Mouse (Mus musculus) left cerebral cortex, postnatal 4 days (tissue): Measurements from ENCODE around the gene Resp18. TPM values are rescaled to one million over a fixed set of nuclear protein-coding genes. Genes with fewer than 3 reads are reported as not detected.
A peak's percentile ranks its signal among the peaks of the same experiment; 100 is the strongest.

Source experiments
- DNase-seq: peaks from one replicate; pipeline ENCODE4 v3.0.0-alpha.2; 2022
- intact Hi-C: fragments of 180-260 bp; cut with DNase I; formaldehyde crosslinking; loops from one replicate; pipeline ENCODE4 v1.15.1; 2025
- total RNA-seq, 2 experiments: library from RNA; stranded (reverse); gene quantifications; 2 replicates each; pipeline ENCODE4 v1.2.3; 2021

The Resp18 gene
- 10 to 100 TPM; 29.3 to 58.0 TPM for total RNA-seq

GRCm38 (mm10) chr1:75278228-75278627 is at the start of gene Resp18:
Gene Resp18 (minus strand): TSS chr1:75278415.
- DNase-seq: no peak
- intact Hi-C loops: no loop called here

DNA sequence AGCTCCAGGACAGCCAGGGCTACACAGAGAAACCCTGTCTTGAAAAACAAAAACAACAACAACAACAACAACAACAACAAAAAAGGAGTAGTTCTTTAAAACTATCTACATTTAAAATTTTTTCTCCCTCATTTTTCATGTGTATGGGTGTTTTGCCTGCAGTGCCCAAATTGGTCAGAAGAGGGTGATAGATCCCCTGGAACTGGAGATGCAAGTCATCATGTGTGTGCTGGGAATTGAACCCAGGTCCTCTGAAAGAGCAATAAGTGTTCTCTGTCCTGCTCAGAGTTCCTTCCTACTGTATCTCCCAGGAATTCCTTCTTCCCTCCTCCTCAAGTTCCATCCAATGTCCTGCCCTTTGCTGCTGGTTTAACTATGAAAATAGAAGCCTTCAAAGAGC is 49.2 kb upstream of the Resp18 start:
- intact Hi-C loops: no loop called here
- DNase-seq: no peak

GRCm38 (mm10) chr1:75319166-75319565 is 41.0 kb upstream of the Resp18 start:
- intact Hi-C loops: no loop called here
- no peak for DNase-seq

- intact Hi-C loops: no loop called here
- no peak for DNase-seq
Measured at GRCm38 (mm10) chr1:75318736-75319135, 40.5 kb upstream of the Resp18 start.

- intact Hi-C loops: no loop called here
- DNase-seq: no peak
Measured at GRCm38 (mm10) chr1:75318301-75318700, 40.1 kb upstream of the Resp18 start.

DNA sequence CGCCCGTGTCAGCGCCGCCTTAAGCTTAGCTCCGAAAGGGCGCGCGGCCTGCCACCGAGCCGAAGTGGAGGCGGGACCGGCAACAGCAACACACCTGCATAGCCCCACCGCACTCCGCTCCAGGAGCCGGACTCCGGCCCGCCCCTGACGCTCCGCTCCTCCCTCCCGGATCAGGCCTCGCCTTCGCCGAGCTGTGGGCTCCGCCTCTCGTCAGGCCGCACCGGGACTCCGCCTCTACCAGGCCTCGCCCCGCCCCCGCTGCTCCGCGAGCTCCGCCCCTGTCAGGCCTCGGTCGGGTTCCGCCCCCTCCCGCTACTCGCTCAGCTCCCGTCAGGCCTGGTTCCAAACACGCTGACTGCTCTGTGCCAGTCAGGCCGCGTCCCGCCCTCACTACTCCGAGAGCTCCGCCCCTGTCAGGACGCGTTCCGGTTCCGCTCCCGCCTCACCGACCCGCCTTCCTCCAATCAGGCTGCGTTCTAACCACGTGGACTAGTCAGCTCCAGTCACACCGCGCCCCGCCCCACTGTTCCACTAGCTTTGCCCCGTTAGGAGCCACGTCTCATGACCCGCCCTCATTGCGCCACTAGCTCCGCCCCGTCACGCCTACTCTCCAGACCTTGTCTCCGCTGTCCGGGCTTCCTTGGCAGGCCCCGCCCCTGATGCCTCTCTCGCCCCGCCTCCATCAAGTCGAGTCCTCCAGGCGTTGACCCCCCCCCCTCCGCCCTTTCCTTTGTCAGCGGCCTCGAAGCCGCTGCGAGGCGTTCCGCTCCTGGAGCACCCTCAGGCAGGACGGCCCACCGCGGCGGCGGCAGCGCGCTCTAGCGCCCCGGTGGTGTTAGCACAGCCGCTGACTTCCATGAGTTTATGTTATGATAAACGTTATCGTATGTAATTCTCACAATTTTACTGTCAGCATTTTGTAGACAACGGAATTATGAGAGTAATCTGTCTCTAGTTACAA is 39.3 kb upstream of the Resp18 start, which contains the start of gene Dnpep:
Gene Dnpep (minus strand): TSS at position 750 of the 961 bp plus-strand sequence.
- intact Hi-C loops: no loop called here
- DNase-seq: peak; percentile 100

GRCm38 (mm10) chr1:75316861-75317240 is 38.6 kb upstream of the Resp18 start:
- intact Hi-C loops: no loop called here
- peak; percentile 83 for DNase-seq

- intact Hi-C loops: no loop called here
- DNase-seq: no peak
Measured at GRCm38 (mm10) chr1:75315456-75316365, 37.5 kb upstream of the Resp18 start.

DNA sequence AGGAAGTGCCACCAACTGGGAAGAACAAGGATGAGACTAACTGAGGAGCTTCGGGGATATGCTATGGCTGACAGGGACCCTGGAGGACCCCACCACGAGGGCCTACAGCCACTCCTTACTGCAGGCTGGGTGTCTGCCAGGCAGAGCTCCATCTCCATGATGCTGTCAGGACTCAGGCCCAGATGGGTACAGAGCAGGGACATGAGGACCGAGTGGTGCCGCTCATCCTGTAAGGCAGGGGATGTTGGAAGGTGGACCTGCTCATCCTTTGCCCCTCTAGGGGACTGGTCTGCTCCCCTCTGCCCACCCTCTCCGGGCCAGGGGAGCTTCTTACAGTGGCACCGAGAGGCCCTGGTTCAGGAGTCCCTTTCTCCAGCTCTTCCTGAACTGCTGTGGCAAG is 36.8 kb upstream of the Resp18 start:
- DNase-seq: no peak
- intact Hi-C loops: no loop called here

- intact Hi-C loops: no loop called here
- DNase-seq: no peak
Measured at GRCm38 (mm10) chr1:75311694-75312093, 33.5 kb upstream of the Resp18 start.

DNA sequence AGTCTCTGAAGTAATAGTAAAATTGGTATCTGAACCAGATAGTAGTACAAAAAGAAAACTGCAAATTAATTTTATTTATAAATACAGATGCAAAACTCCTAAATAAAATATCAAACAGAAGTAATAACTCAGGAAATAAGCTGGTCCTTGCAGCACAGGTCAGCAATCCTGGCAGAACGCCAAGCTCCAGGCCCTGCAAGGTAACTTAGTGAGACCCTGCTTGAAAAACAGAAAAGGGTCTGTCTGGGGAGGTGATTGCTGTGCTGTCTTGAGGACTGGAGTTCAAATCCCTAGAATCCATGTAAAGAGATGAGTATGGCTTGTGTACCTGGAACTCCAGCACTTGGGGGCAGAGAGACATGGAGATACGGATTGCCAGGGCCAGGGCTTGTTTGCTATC is 26.4 kb upstream of the Resp18 start:
- no peak for DNase-seq
- intact Hi-C loops: no loop called here

- intact Hi-C loops: no loop called here
- DNase-seq: no peak
Measured at GRCm38 (mm10) chr1:75294294-75294693, 16.1 kb upstream of the Resp18 start.

GRCm38 (mm10) chr1:75293331-75293701 is 15.1 kb upstream of the Resp18 start:
- intact Hi-C loops: no loop called here
- DNase-seq: no peak

DNA sequence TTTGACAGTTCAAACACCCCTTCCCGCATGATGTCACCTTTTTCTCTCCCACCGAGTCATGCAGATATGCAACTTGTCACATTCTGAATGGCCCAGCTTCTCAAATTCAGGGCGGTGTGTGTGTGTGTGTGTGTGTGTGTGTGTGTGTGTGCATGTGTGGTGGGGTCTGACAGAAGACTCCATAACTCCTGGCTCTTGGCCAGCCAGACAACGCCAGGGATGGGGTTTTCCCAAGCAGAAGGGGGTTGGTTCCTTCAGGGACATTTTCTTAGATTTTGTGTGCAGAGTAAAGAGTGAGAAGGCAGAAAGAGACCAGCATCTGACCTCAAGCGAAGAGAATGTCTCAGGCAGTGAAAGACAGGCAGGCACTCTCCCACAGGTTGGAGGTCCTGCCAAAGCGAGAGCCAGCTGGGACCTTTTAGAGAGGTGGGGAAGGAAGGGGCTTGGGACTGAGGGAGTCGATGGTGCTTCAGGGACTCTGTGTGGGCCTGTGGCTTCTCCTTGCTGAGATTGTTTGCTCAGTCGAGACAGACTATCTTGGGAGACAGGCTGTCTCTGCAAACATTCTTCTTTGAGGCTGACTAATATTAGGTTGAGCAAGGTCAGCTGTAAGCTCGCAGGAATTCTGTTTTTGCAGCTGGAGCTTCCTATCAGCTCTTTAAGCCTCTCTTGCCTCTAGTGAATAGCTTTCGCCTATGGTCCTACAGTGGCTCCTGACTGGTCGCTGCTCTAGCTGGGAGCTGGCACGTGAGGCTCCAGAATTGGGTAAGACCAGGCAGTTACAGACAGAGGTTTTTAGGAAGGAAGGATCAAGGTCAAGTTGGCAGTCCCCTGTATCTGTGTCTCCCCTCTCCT is 14.5 kb upstream of the Resp18 start:
- intact Hi-C loops: no loop called here
- no peak for DNase-seq

DNA sequence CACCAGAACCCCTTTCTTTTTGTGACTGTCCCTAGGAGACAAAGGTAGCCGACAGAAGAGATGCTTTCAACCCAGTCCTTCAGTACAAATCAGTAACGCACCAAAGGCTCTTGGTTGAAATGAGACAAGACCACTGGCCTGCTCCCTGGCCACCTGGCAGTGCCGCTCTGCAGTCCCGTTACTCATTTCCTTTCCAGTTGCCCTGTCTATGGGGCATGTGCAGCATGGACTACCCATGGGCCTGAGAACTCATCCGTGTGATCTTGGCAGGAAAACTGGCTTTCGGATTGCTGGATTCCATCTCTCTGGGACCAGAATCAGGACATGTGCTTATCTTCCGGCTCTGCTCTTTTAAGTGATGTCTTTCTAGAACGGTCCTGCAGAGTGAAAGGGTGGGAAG is 13.1 kb upstream of the Resp18 start:
- intact Hi-C loops: no loop called here
- no peak for DNase-seq

DNA sequence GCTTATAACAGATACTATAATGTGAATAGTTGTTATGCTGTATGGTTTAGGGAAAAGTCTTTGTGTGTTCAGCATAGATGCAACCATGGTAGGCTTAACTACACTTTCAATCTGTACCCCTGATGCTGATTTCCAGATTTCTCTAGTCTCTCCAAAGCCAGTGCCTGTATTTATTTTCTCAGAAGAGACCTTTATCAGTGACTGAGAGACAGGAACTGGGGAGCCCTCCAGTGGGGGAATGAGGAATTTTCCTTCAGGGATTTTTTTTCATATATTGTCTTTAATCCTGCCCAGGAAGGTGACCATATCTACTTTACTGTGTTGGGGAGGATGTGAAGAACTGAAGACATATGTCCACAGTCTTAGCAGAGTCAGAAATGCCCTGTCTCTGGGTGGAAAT is 12.4 kb upstream of the Resp18 start:
- intact Hi-C loops: no loop called here

GRCm38 (mm10) chr1:75289888-75290431 is 11.7 kb upstream of the Resp18 start:
- DNase-seq: no peak
- intact Hi-C loops: loop anchor here (2.0 kb wide), 1 partner anchor 25 kb away; the partner anchor contains the start of gene Ptprn

More for the DNA sequence above, 12.4 kb upstream of the Resp18 start:
- DNase-seq: peak; percentile 56

GRCm38 (mm10) chr1:75289376-75289775 is 11.2 kb upstream of the Resp18 start:
- peak; percentile 63 for DNase-seq
- intact Hi-C loops: loop anchor here (2.0 kb wide), 1 partner anchor 25 kb away; the partner anchor contains the start of gene Ptprn

- no peak for DNase-seq
- intact Hi-C loops: no loop called here
Measured at GRCm38 (mm10) chr1:75284911-75285310, 6.7 kb upstream of the Resp18 start.

DNA sequence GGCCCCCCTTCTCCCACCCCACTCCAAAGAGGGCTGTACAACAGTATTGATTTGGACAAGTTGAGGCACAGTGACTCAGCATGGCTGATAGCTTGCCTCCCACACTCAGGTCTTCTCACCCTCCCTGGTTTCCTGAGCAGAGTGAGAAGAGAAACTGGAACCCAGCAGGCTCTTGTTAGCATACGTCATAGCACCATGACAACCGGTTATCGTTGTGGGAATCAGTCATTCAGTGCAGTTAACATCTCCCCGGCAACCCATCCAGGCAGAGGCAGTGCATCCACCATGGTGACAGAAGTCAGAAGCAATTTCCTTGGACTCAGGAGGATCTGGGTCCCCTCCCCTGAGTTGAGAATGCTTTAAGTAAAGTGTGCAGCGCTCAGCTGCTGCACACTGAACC is 4.8 kb upstream of the Resp18 start:
- intact Hi-C loops: no loop called here
- no peak for DNase-seq
